Mouse (Mus musculus) G1E (cell line): ENCODE measurements around the gene Slc25a26.

ENCODE experiments used
- CTCF ChIP-seq: IDR thresholded peaks from 2 replicates; pipeline ENCODE4 v1.5.1; 2012; ENCODE audit warnings: low read depth, low read length, inconsistent platforms, mixed read lengths
- GATA1 ChIP-seq: IDR thresholded peaks from 2 replicates; pipeline ENCODE4 v1.6.1; 2012; ENCODE audit warnings: borderline replicate concordance, low read length, inconsistent platforms, mixed read lengths
- GATA2 ChIP-seq: IDR thresholded peaks from 2 replicates; pipeline ENCODE4 v1.6.1; 2012; ENCODE audit warnings: low read depth, low read length, inconsistent platforms, borderline replicate concordance
- POLR2AphosphoS5 ChIP-seq: IDR thresholded peaks from 2 replicates; pipeline ENCODE4 v1.6.1; 2012; ENCODE audit warnings: low read depth, low read length, inconsistent platforms; ENCODE audit not compliant: insufficient replicate concordance
- TAL1 ChIP-seq: conservative IDR thresholded peaks from 2 replicates; pipeline ENCODE4 v1.6.1; 2012; ENCODE audit warnings: low read depth, low read length, inconsistent platforms, mixed read lengths

GRCm38 (mm10) chr6:94561346-94561745 lies 61.2 kb downstream of the Slc25a26 start:
- TF ChIP-seq CTCF: no peak
- TF ChIP-seq GATA1: no peak
- TF ChIP-seq TAL1: no peak
- TF ChIP-seq POLR2AphosphoS5: no peak
- no peak for TF ChIP-seq GATA2
